Mouse (Mus musculus) 3134 (cell line): ENCODE measurements around the gene Nrxn3.

Experiments used
- DNase-seq: peaks from one replicate; pipeline ENCODE4 v3.0.0-alpha.2; 2011; ENCODE audit warnings: low spot score; ENCODE audit not compliant: insufficient read length; ENCODE audit errors: extremely low read depth

Gene Nrxn3

GRCm38 (mm10) chr12:88916752-88917151 is 194.1 kb downstream of the Nrxn3 start:
- no peak for DNase-seq

DNA sequence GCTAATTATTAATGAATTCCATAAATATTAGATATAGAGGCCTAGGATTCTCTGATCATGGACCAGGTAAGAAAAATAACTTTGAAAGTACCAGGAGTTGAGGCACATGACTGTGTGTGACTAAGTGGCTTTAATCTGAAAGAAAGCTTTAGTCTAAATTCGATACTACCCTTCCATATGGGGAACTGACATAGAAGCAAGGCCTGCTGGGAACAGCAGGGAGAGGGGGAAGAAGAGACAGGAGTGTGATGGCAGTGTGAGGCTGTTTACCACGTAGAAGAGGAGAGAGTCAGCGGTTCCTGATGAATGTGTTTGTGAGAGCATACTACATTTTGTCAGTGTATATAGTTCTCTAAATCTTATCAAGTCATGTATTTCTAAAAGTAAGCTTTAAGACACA is 202.2 kb downstream of the Nrxn3 start:
- DNase-seq, result no peak

- no peak for DNase-seq
These were observed 203.6 kb downstream of the Nrxn3 start for GRCm38 (mm10) chr12:88926306-88926705.

DNA sequence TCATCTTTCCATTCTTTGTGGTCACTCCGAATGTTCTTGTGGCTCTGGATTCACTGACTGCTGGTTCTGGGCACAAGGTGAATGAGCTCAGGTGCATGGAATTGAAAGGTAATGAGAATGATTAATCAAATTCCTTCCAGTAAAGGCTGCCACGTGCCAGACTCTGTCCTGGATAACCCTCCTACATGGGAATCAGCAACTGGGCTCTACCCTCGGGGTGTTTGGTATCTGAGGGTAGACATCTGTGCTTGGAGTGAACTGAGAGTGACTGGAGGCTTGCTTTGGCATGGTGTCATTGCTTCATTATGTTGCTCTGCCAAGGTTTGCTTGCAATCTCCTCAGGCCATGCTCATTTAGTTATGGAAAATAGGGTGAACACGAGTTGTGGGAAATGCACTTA is 209.0 kb downstream of the Nrxn3 start:
- DNase-seq, result no peak

DNA sequence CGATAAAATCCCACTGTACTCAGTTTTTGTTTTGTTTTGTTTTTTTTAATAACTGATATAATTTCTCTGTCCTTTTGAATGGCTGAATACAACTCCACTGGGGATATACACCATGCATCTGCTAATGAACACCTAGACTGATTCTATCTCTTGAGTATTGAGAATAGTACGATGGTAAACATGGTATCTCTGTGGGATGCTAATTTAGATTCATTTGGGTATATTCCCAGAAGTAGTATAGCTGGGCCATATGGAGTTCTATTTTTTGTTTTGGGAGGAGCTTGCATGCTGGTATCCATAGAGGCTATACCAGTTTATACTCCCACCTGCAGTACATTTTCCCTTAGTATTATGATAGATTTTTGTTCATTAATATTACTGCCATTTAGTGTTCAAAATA is 217.0 kb downstream of the Nrxn3 start:
- no peak for DNase-seq

DNA sequence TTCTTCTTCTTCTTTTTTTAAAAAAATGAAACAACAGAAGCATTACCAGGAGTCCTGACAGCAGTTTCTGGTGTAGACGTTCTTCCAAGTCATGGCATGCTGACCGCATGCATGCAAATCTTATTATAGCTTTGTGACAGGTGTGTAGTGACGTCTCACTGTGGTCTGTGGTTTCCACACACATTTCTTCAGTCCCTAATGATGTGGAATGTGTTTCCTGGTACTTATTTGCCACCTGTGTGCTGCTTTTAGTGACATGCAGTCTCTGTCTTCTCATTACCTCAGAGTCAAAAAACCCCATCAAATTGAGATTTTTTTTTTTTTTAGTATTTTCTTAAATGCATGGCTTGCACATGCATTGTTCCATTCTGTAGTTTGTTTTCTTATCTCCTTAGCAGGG is 222.3 kb downstream of the Nrxn3 start:
- no peak for DNase-seq

- no peak for DNase-seq
These were observed 227.2 kb downstream of the Nrxn3 start for GRCm38 (mm10) chr12:88949870-88950269.

- no peak for DNase-seq
These were observed 230.4 kb downstream of the Nrxn3 start for GRCm38 (mm10) chr12:88952937-88953600.

DNA sequence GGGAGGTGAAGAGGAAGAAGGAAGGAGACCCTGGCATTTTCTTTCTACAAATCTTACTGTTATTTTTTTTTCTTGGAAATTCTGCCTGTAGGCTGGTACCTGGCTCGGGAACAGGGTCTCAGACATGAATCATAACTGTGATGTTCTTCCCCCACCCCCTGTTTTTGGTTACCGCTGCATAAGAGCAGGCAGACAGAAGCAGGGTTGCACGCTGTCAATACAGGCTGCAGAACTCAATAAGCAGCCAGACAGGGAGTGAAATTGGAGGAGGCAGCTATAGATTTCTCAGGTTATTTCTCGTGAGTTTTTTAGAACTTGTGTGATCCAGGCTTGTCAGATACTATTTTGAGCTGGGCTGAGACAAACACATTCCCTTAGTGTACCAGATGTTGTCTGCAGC is 231.1 kb downstream of the Nrxn3 start:
- no peak for DNase-seq

DNA sequence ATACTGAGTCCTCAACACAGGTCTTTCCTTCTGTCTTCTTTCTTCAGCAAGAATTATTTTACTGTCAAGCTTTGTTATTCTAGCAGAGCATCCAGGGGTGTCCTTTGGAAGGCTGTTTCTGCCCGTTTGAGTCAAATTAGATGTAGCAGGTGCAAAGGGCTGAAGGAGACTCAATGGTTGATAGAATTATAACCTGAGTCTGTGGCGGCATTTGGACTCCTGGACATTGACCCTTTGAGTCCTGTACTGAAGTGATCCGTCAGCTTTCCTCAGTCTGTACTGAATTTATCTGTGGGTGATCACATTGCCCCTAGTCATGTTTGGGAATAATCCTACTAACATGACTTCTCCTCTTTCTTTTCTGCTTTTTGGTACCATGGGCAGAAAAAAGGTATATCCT is 234.8 kb downstream of the Nrxn3 start:
- DNase-seq, result no peak

GRCm38 (mm10) chr12:88960817-88961216 is 238.1 kb downstream of the Nrxn3 start:
- no peak for DNase-seq

DNA sequence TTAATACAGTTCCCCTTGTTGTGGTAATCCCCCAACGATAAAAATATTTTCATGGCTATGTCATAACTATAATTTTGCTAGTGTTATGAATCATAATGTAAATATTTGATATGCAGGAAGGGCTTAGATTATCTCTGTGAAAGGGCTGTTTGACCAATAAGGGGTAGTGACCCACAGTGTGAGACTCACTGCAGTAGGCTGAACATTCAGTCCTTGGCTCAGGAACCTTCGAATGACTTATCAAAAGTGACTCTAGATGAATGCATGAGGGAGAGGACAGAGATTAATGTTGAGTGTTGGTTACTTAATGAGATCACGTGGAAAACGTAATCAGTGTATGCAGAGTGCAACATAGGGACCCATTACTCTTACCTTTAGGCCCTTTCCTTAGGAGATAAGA is 243.7 kb downstream of the Nrxn3 start:
- DNase-seq, result no peak

GRCm38 (mm10) chr12:88976621-88977020 is 253.9 kb downstream of the Nrxn3 start:
- DNase-seq, result no peak

GRCm38 (mm10) chr12:88983688-88984330 is 261.1 kb downstream of the Nrxn3 start:
- no peak for DNase-seq

GRCm38 (mm10) chr12:88984375-88984774 is 261.7 kb downstream of the Nrxn3 start:
- no peak for DNase-seq

GRCm38 (mm10) chr12:88984804-88985203 is 262.1 kb downstream of the Nrxn3 start:
- no peak for DNase-seq

GRCm38 (mm10) chr12:88987046-88987445 is 264.4 kb downstream of the Nrxn3 start:
- no peak for DNase-seq

- DNase-seq, result no peak
These were observed 268.1 kb downstream of the Nrxn3 start for GRCm38 (mm10) chr12:88990753-88991152.

DNA sequence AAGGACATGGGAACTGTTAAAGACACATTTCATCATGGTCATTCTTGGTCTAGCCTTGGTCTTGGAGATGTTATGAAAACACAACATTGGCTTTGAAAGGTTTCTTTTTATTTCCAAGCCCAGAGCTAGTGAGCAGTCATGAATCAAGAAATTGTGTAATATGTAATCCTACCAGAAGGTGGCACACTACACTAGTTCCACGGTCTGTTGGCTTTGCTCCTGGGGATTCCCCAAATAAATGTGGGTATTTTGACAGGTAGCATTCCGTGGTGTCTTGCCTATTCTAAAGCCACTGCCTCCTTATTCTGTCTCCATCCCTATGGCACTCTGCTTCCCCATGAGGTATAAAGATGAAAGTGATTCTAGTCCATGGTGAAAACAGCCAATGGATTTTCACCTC is 269.5 kb downstream of the Nrxn3 start:
- DNase-seq, result no peak

DNA sequence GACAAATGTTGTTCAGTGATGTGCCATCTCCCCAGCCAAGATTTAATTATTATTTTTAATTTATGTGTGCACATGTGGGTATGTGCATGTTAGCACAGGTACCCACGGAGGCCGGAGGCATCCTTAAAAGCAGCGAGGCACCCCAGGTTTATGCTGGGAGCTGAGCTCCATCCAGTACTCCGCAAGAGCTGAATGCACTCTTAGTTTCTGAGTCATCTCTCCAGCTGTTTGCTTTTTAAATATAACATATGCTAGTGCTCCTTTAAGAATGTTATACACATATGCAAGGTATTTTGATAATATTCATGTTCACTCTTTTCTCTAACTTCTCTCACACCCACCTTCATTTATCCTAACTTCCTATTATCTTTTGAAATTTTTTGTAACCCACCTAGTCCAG is 271.1 kb downstream of the Nrxn3 start:
- no peak for DNase-seq

GRCm38 (mm10) chr12:89016436-89016835 is 293.8 kb downstream of the Nrxn3 start:
- no peak for DNase-seq

GRCm38 (mm10) chr12:89025180-89025579 is 302.5 kb downstream of the Nrxn3 start:
- no peak for DNase-seq
